Mouse (Mus musculus) T-helper 2 cell (primary cell): ENCODE data around the gene Krtap28-10.
"Not testable (repeated sequence)": the region's sequence is repeated elsewhere in the genome, so short reads cannot be mapped to it uniquely, and the experiment has no call there.

Experiments used
- in situ Hi-C: fragments of 300-600 bp; cut with MboI, MseI; formaldehyde crosslinking; loops from one replicate; pipeline ENCODE4 v1.15.1; 2025; ENCODE audit warnings: high pct_unique_total_duplicates

Gene Krtap28-10

GRCm38 (mm10) chr1:83014477-83014876 lies 27.8 kb downstream of the Krtap28-10 start:
- in situ Hi-C loops: no loop called here

- in situ Hi-C loops: no loop called here
These were observed 34.8 kb downstream of the Krtap28-10 start for GRCm38 (mm10) chr1:83007471-83007870.

GRCm38 (mm10) chr1:83006218-83007179 lies 35.8 kb downstream of the Krtap28-10 start:
- in situ Hi-C loops: no loop called here

- in situ Hi-C loops: not testable (repeated sequence)
These were observed 42.0 kb downstream of the Krtap28-10 start, which contains the start of gene Gm47959 for GRCm38 (mm10) chr1:83000306-83000705. TSS of gene Gm47959 (plus strand) at chr1:83000548.

GRCm38 (mm10) chr1:82993947-82994346 lies 48.3 kb downstream of the Krtap28-10 start:
- in situ Hi-C loops: no loop called here

GRCm38 (mm10) chr1:82992093-82992492 lies 50.2 kb downstream of the Krtap28-10 start:
- in situ Hi-C loops: no loop called here

GRCm38 (mm10) chr1:82991596-82991995 lies 50.7 kb downstream of the Krtap28-10 start:
- in situ Hi-C loops: no loop called here
